Mouse (Mus musculus): Measurements from ENCODE around the gene Syn3. TPM values are rescaled to one million over a fixed set of nuclear protein-coding genes. Genes with fewer than 3 reads are reported as not detected.

Gene Syn3
- polyA plus RNA-seq, 1 experiment from 2014 or later, result 7.6 TPM

- Histone ChIP-seq H3K9ac (no peak overlapping the region), H3K4me2 (no peak overlapping the region), H3K4me1 (0 out of 2 replicates have a peak, but pooled peaks cover 7% of the 10 kb centered on the region), H3K9me3 (replicated peaks) (no peaks in the 10 kb centered on the region), H3K27me3 (no peaks in the 10 kb centered on the region), H3K27ac (no peak overlapping the region), H3K36me3 (ENCODE audit: poor library complexity, severe bottlenecking) (no peaks in the 10 kb centered on the region), H3K4me3 (no peak overlapping the region)
- ATAC-seq, result no peak
- WGBS, result 80% methylated on average over 2 of the region's 2 CpGs
These were observed 170.0 kb downstream of the Syn3 start for GRCm38 (mm10) chr10:86328691-86329090.

GRCm38 (mm10) chr10:86328143-86328542 is 170.6 kb downstream of the Syn3 start:
- Histone ChIP-seq H3K4me2 (no peak overlapping the region), H3K9me3 (replicated peaks) (no peaks in the 10 kb centered on the region), H3K4me3 (no peak overlapping the region), H3K36me3 (ENCODE audit: poor library complexity, severe bottlenecking) (no peaks in the 10 kb centered on the region), H3K9ac (no peak overlapping the region), H3K27me3 (no peaks in the 10 kb centered on the region), H3K27ac (no peak overlapping the region), H3K4me1 (0 out of 2 replicates have a peak, but pooled peaks cover 7% of the 10 kb centered on the region)
- ATAC-seq, result no peak
- 90% methylated on average over 4 of the region's 4 CpGs for WGBS

- H3K27ac ChIP-seq, result no peak overlapping the region
- 0 out of 2 replicates have a peak, but pooled peaks cover 2% of the 10 kb centered on the region for H3K4me1 ChIP-seq
- no peak for ATAC-seq
- H3K27me3 ChIP-seq, result no peaks in the 10 kb centered on the region
- H3K9ac ChIP-seq, result no peak overlapping the region
- no peaks in the 10 kb centered on the region for H3K36me3 ChIP-seq (ENCODE audit: poor library complexity, severe bottlenecking)
- no peak overlapping the region for H3K4me3 ChIP-seq
- no peak overlapping the region for H3K4me2 ChIP-seq
- no peaks in the 10 kb centered on the region for H3K9me3 ChIP-seq (replicated peaks)
- WGBS, result 31% methylated on average over 6 of the region's 6 CpGs
These were observed 173.4 kb downstream of the Syn3 start for GRCm38 (mm10) chr10:86325272-86325671.

- Histone ChIP-seq H3K4me2 (no peak overlapping the region), H3K27me3 (no peaks in the 10 kb centered on the region), H3K36me3 (ENCODE audit: poor library complexity, severe bottlenecking) (no peaks in the 10 kb centered on the region), H3K4me3 (no peak overlapping the region), H3K9me3 (replicated peaks) (no peaks in the 10 kb centered on the region), H3K27ac (no peak overlapping the region), H3K9ac (no peak overlapping the region), H3K4me1 (peaks cover 15% of the 10 kb centered on the region)
- WGBS, result 84% methylated on average over 4 of the region's 4 CpGs
- no peak for ATAC-seq
These were observed 175.3 kb downstream of the Syn3 start for GRCm38 (mm10) chr10:86323275-86323994.

- ATAC-seq, result no peak
- Histone ChIP-seq H3K36me3 (ENCODE audit: poor library complexity, severe bottlenecking) (no peaks in the 10 kb centered on the region), H3K4me1 (peaks cover 19% of the 10 kb centered on the region), H3K4me2 (no peak overlapping the region), H3K9me3 (replicated peaks) (no peaks in the 10 kb centered on the region), H3K27ac (no peak overlapping the region), H3K27me3 (no peaks in the 10 kb centered on the region), H3K4me3 (no peak overlapping the region), H3K9ac (no peak overlapping the region)
- 79% methylated on average over 1 of the region's 1 CpGs for WGBS
These were observed 176.7 kb downstream of the Syn3 start for GRCm38 (mm10) chr10:86322006-86322405.

- Histone ChIP-seq H3K27ac (no peak overlapping the region), H3K27me3 (no peaks in the 10 kb centered on the region), H3K9ac (no peak overlapping the region), H3K4me2 (no peak overlapping the region), H3K4me3 (no peak overlapping the region), H3K36me3 (ENCODE audit: poor library complexity, severe bottlenecking) (no peaks in the 10 kb centered on the region), H3K9me3 (replicated peaks) (no peaks in the 10 kb centered on the region), H3K4me1 (peaks cover 19% of the 10 kb centered on the region)
- ATAC-seq, result peak; percentile 63
- WGBS, result 80% methylated on average over 8 of the region's 8 CpGs
These were observed 177.5 kb downstream of the Syn3 start for GRCm38 (mm10) chr10:86321194-86321593.

GRCm38 (mm10) chr10:86320204-86320603 is 178.5 kb downstream of the Syn3 start:
- Histone ChIP-seq H3K4me2 (no peak overlapping the region), H3K27ac (no peak overlapping the region), H3K4me1 (peaks cover 26% of the 10 kb centered on the region), H3K4me3 (no peak overlapping the region), H3K36me3 (ENCODE audit: poor library complexity, severe bottlenecking) (no peaks in the 10 kb centered on the region), H3K27me3 (no peaks in the 10 kb centered on the region), H3K9me3 (replicated peaks) (no peaks in the 10 kb centered on the region), H3K9ac (no peak overlapping the region)
- no peak for ATAC-seq
- 75% methylated on average over 5 of the region's 5 CpGs for WGBS

- Histone ChIP-seq H3K36me3 (ENCODE audit: poor library complexity, severe bottlenecking) (no peaks in the 10 kb centered on the region), H3K4me1 (peaks cover 26% of the 10 kb centered on the region), H3K9me3 (replicated peaks) (no peaks in the 10 kb centered on the region), H3K27me3 (no peaks in the 10 kb centered on the region), H3K9ac (no peak overlapping the region), H3K27ac (no peak overlapping the region), H3K4me2 (no peak overlapping the region), H3K4me3 (no peak overlapping the region)
- no peak for ATAC-seq
- WGBS, result 2% methylated on average over 3 of the region's 3 CpGs
These were observed 179.2 kb downstream of the Syn3 start for GRCm38 (mm10) chr10:86319526-86319925.

GRCm38 (mm10) chr10:86318552-86319140 is 180.1 kb downstream of the Syn3 start:
- Histone ChIP-seq H3K27me3 (no peaks in the 10 kb centered on the region), H3K4me3 (no peak overlapping the region), H3K27ac (no peak overlapping the region), H3K36me3 (ENCODE audit: poor library complexity, severe bottlenecking) (no peaks in the 10 kb centered on the region), H3K9ac (no peak overlapping the region), H3K4me2 (no peak overlapping the region), H3K4me1 (peaks cover 26% of the 10 kb centered on the region), H3K9me3 (replicated peaks) (no peaks in the 10 kb centered on the region)
- ATAC-seq, result no peak
- WGBS, result 63% methylated on average over 5 of the region's 5 CpGs

- H3K27me3 ChIP-seq, result no peaks in the 10 kb centered on the region
- H3K4me1 ChIP-seq, result peaks cover 26% of the 10 kb centered on the region
- H3K36me3 ChIP-seq (ENCODE audit: poor library complexity, severe bottlenecking), result no peaks in the 10 kb centered on the region
- peak; percentile 63 for ATAC-seq
- no peaks in the 10 kb centered on the region for H3K9me3 ChIP-seq (replicated peaks)
- H3K4me2 ChIP-seq, result no peak overlapping the region
- peak overlapping the region; percentile 63; the same call in 1 of the 2 replicates for H3K27ac ChIP-seq
- no peak overlapping the region for H3K4me3 ChIP-seq
- H3K9ac ChIP-seq, result no peak overlapping the region
- WGBS, result 71% methylated on average over 7 of the region's 7 CpGs
These were observed 181.1 kb downstream of the Syn3 start for GRCm38 (mm10) chr10:86317633-86318032.

GRCm38 (mm10) chr10:86315513-86315912 is 183.2 kb downstream of the Syn3 start:
- WGBS, result 60% methylated on average over 3 of the region's 3 CpGs
- H3K27me3 ChIP-seq, result no peaks in the 10 kb centered on the region
- H3K36me3 ChIP-seq (ENCODE audit: poor library complexity, severe bottlenecking), result no peaks in the 10 kb centered on the region
- ATAC-seq, result no peak
- H3K4me3 ChIP-seq, result no peak overlapping the region
- no peak overlapping the region for H3K27ac ChIP-seq
- no peaks in the 10 kb centered on the region for H3K9me3 ChIP-seq (replicated peaks)
- H3K4me1 ChIP-seq, result peaks cover 23% of the 10 kb centered on the region
- no peak overlapping the region for H3K4me2 ChIP-seq
- no peak overlapping the region for H3K9ac ChIP-seq

GRCm38 (mm10) chr10:86313448-86313847 is 185.2 kb downstream of the Syn3 start:
- ATAC-seq, result no peak
- no peaks in the 10 kb centered on the region for H3K27me3 ChIP-seq
- 84% methylated on average over 1 of the region's 1 CpGs for WGBS
- H3K27ac ChIP-seq, result no peak overlapping the region
- no peak overlapping the region for H3K4me2 ChIP-seq
- no peak overlapping the region for H3K9ac ChIP-seq
- no peak overlapping the region for H3K4me3 ChIP-seq
- H3K9me3 ChIP-seq (replicated peaks), result no peaks in the 10 kb centered on the region
- H3K4me1 ChIP-seq, result peaks cover 11% of the 10 kb centered on the region; the same call in 1 of the 2 replicates
- no peaks in the 10 kb centered on the region for H3K36me3 ChIP-seq (ENCODE audit: poor library complexity, severe bottlenecking)
